Mouse (Mus musculus) CH12.LX (cell line): ENCODE results near the gene Srp68.

Experiments used
- CTCF ChIP-seq, 2 experiments: IDR thresholded peaks in 1 of 2; conservative IDR thresholded peaks in 1 of 2; 2 replicates each; pipeline ENCODE4 v1.5.1; 2011 to 2012; ENCODE audit warnings: low read depth in 2 of 2, low read length in 2 of 2, improper control_type of control experiment in 1 of 2, inconsistent platforms in 1 of 2, mild to moderate bottlenecking in 1 of 2, moderate library complexity in 1 of 2
- MXI1 ChIP-seq: IDR thresholded peaks from 2 replicates; pipeline ENCODE4 v1.6.1; 2011; ENCODE audit warnings: mild to moderate bottlenecking, low read depth, low read length, improper control_type of control experiment
- NRF1 ChIP-seq: IDR thresholded peaks from 2 replicates; pipeline ENCODE4 v1.6.1; 2014; ENCODE audit warnings: low read depth, mild to moderate bottlenecking, inconsistent platforms, low read length, improper control_type of control experiment, moderate library complexity
- SMC3 ChIP-seq: IDR thresholded peaks from 2 replicates; pipeline ENCODE4 v1.6.1; 2011; ENCODE audit warnings: low read depth, low read length, improper control_type of control experiment

DNA sequence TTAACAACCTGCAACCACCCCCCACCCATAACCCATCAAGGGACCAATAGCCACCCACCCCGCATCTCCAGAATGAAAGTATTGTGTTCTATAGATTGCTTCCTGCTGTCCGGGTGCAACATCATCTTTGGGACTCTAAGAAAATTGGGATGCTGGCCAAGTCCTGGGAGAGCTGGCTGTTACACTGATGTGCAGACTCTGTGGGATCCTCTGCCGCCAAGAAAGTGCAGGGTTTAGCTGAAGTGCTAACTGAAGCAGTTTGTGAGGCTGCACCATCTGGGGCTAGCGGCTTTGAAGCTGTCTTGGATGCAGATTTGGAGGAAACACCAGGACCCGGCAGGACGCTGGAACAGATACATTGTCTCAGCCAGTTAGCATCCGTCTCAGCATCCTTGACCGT, 37.2 kb upstream of the Srp68 start:
- TF ChIP-seq CTCF (conservative IDR thresholded peaks at IDR 0.05 in 1 of 2, IDR thresholded peaks at IDR 0.05 in 1 of 2; ENCODE audit: low read depth in 2 of 2, low read length in 2 of 2) (no peak), MXI1 (no peak), SMC3 (no peak), NRF1 (no peak)
